Mouse (Mus musculus): ENCODE measurements around the gene Zbtb22.
"Not testable (repeated sequence)": the region's sequence is repeated elsewhere in the genome, so short reads cannot be mapped to it uniquely, and the experiment has no call there.

Zbtb22 gene

DNA sequence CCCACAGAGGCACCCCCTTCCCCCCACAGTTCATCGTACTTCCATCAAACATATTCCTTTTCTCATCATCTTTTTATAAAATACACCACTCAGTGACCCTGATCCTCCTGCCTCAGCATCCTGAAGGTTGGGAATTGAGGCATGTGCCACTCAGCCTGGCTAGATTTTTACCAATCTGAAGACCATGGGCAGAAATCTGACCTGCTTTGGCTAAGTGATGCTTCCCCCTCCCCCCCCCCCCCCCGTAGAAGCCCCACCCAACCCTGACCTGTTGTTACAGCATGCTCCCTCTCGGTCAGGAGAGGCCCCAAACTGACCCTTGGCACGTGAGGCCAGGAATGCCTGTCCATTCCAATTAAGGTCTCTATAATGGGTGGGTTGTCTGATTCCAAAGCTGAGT lies 10.9 kb upstream of the Zbtb22 start, which contains the start of gene Platr17:
Gene Platr17, plus strand, starts transcription at position 301 of the 400 bp plus-strand sequence.
- not testable (repeated sequence) for DNase-seq

DNA sequence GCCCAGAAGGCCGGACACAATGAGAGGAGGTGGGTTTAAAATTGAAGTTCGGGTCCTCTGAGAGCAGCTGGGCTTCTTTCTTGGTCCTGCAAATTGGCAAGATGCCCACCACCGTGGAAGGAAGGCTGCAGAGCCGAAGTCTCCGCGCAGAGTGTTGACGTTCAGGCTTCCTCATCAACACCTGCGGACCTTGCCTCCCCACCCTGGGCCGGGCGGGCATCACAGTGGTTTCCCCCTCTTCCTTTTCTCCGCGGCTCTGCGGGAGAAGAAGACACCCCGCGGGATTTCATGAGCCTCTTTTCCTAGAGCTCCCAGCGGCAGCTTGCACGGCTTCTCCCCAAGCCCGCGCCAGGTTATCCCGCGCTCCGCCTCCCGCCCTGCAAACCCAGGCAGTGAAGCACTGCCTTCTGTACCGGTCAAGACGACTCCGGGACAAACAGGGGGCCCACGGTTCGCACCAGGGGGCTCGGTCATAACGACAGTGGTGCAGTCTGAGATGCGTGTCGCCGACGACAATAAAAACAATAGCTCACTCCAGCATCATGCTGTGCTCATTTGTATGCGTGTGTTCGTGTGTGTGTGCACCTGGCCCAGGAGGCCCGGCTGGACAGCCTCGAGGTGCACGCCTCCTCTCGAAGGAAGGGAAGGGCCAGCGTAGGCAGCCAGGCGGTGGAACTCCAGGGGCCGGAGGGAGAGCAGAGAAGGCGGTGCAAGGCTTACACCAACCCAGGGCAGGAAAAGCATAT lies 7.2 kb upstream of the Zbtb22 start:
- DNase-seq, result peak; percentile 80

DNA sequence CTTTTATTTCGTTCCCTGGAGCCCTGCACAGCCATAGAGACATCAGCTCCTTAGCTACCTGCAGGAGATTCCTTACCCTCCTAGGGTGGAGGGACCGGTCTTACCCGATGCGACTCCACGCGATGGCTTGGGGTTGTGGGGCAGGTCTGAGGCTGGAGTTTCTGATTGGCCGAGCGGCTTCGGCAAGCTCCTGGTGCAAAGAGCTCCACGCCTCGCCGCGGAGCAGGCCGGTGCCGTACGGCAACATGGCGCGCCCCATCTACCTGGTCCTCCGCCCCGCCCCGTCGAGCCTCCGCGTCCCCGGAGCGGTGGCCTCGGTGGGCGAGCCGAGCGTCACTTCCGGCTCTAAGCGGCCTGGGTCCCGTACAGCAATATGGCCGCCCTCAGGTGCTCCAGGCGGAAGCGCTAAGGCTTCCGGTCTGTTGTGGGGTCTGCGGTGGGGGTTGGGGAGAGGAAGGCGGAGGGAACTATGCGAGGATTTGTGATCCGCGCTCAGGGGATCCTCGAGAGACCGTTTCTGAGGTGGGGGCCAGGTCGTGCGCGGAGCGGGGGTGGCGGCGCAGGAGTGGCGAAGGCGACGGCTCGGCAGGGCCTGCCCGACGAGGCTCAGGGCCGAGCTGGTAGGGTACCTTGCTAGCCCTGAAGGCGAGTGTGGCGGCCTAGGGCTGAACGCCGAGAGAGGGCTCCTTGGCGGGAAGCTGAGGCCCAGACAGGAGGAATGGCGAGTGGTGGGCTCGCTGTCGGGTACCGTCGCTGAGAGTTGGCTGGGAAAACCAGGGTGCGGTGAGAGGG lies 6.4 kb upstream of the Zbtb22 start, which contains the start of gene Daxx:
Gene Daxx, plus strand, starts transcription at position 338 of the 792 bp plus-strand sequence.
- peak; percentile 98 for DNase-seq

DNA sequence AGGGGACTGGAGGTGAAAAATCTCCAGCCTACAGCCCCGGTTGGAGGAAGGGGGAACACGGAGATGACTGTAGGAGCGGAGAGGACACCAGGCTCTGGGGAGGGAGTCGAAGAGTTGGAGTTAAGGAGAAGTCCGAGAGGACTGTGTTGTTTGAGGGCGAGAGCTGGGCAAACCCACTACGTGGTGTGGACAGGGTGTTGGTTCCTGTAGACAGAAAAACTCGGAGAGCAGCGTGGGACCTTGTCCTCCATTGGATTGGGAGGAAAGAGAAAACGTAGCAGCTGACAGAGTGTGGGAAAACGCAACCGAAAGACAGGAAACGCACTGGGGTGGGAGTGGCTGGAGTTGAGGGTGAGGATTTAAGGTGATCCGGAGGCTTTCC lies 5.8 kb upstream of the Zbtb22 start:
- DNase-seq, result no peak

DNA sequence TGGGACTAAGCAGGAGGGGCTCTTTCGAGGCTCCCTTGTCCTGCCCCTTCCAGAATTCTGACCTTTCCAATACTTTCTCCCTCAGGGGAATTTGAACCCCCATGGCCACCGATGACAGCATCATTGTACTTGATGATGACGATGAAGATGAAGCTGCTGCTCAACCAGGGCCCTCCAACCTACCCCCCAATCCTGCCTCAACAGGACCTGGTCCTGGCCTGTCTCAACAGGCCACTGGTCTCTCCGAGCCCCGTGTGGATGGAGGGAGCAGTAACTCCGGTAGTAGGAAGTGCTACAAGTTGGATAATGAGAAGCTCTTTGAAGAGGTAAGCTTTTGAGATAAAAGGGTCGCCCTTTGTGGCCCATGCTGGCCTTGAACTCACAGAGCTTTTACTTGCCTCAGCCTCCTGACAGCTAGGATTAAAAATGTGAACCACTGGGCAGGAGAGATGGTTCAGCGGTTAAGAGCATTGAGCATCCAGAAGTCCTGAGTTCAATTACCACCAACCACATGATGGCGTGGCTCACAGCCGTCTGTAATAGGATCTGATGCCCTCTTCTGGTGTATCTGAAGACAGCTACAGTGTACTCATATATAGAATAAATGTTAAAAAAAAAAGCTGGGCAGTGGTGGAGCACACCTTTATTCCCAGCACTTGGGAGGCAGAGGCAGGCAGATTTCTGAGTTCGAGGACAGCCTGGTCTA lies 5.2 kb upstream of the Zbtb22 start:
- DNase-seq, result peak; percentile 66

DNA sequence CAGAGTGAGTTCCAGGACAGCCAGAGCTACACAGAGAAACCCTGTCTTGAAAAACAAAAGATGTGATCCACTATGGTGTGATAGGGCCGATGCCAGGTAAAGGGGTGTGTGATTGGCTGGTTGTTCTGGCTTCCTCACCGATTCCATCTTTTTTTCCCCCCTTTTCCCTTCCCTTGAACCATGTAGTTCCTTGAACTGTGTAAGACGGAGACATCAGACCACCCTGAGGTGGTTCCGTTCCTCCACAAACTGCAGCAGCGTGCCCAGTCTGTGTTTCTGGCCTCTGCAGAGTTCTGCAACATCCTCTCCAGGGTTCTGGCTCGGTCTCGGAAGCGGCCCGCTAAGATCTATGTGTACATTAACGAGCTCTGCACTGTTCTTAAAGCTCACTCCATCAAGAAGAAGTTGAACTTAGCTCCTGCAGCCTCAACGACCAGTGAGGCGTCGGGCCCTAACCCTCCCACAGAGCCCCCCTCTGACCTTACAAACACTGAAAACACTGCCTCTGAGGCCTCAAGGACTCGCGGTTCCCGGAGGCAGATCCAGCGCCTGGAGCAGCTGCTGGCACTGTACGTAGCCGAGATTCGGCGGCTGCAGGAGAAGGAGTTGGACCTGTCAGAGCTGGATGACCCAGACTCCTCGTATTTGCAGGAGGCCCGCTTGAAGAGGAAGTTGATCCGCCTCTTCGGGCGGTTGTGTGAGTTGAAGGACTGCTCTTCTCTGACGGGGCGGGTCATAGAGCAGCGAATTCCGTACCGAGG lies 4.5 kb upstream of the Zbtb22 start:
- peak; percentile 53 for DNase-seq

DNA sequence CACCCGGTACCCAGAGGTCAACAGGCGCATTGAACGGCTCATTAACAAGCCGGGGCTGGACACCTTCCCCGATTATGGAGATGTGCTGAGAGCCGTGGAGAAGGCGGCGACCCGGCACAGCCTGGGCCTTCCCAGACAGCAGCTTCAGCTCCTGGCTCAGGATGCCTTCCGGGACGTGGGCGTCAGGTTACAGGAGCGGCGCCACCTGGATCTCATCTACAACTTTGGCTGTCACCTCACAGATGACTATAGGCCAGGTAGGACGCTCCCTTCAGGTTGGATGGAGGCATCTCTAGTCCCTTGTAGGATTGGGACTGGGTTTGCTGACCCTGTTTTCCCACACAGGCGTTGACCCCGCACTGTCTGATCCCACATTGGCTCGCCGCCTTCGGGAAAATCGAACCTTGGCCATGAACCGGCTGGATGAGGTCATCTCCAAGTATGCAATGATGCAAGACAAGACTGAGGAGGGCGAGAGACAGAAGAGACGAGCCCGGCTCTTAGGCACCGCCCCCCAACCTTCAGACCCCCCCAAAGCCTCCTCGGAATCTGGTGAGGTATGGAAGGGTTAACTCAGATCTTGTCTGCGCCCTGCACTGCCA lies 3.8 kb upstream of the Zbtb22 start:
- peak; percentile 57 for DNase-seq

DNA sequence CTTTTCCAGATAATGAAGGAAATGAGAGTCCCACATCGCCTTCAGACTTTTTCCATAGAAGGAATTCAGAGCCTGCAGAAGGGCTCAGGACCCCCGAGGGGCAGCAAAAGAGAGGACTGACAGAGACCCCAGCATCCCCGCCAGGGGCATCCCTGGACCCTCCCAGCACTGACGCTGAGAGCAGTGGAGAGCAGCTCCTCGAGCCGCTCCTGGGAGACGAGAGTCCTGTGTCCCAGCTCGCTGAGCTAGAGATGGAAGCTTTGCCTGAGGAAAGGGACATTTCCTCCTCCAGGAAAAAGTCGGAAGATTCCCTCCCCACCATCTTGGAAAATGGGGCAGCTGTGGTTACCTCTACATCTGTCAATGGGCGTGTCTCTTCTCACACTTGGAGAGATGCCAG lies 2.4 kb upstream of the Zbtb22 start:
- peak; percentile 46 for DNase-seq

DNA sequence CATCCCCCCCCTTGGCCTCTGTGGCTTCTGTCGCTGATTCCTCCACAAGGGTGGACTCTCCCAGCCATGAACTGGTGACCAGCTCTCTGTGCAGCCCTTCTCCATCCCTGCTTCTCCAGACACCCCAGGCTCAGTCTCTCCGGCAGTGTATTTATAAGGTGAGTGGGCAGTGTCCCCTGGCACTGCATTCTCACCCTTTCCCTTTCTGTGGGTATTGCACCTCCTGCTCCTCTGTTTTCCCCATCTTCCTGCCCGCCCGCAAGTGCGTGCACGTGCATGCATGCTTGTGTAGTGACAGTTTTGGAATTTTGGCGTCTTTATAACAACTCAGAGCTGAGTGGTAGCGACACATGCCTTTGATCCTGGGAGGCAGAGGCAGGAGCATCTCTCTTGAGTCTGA lies 1.8 kb upstream of the Zbtb22 start:
- DNase-seq, result peak; percentile 55

DNA sequence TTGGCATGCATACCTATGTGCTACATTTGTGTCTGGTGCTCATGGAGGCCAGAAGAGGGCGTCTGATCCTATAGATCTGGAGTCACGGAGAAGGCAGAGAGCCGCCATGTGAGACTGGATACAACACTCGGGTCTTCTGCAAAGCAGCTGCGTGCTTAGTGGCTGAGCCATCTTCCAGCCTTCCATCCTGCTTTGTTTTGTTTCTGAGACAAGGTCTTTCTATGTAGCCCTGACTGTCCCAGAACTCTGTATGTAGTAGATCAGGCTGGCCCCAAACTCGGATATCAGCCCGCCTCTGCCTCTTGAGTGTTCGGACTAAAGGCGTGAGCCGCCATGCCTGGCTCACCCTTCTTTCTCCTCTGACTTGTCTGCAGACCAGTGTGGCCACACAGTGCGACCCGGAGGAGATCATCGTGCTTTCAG lies 724 bp upstream of the Zbtb22 start:
- peak; percentile 68 for DNase-seq

DNA sequence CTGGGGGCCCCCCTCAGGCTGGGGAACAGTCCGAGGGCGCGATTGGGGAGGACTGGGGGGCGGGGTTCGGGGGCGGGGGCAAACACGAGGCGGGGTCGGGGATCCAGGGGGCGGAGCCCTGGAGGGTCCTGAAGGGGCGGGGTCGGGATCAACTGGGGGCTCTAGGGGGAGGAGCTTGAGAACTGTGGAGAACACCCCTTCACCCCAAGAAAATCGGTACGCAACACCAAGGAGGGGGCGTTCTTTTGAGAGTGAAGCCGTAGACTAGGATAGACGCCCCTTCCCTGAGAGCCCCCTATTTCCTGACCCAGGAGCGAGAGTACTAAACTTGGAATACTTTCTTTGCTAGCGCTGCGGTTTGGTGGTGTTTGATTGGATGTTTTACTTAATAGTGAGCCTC lies 590 bp downstream of the Zbtb22 start:
- DNase-seq, result peak; percentile 79

DNA sequence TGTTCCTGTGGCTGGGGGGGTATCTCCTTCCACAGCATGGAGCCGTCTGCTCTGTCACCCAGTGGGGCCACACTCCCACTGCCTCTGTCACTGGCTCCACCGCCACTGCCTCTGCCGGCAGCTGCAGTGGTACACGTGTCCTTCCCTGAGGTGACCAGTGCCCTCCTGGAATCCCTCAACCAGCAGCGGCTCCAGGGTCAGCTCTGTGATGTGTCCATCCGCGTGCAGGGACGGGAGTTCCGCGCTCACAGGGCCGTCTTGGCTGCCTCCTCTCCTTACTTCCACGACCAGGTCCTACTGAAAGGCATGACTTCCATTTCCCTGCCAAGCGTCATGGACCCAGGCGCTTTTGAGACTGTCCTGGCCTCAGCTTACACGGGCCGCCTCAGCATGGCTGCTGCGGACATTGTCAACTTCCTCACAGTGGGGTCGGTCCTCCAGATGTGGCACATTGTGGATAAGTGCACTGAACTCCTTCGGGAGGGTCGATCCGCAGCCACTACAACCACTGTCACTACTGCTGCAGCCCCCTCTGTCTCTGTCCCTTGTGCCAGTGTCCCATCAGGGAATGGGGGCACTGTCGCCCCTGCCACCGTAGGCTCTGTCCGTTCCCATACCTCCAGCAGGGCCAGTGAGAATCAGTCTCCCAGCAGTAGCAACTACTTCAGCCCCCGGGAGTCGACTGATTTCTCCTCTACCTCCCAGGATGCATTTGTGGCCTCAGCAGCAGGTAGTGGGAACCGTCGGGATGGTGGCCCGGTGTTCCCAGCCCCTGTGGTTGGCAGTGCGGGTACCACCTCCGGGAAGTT lies 1.3 kb downstream of the Zbtb22 start:
- DNase-seq, result peak; percentile 66

DNA sequence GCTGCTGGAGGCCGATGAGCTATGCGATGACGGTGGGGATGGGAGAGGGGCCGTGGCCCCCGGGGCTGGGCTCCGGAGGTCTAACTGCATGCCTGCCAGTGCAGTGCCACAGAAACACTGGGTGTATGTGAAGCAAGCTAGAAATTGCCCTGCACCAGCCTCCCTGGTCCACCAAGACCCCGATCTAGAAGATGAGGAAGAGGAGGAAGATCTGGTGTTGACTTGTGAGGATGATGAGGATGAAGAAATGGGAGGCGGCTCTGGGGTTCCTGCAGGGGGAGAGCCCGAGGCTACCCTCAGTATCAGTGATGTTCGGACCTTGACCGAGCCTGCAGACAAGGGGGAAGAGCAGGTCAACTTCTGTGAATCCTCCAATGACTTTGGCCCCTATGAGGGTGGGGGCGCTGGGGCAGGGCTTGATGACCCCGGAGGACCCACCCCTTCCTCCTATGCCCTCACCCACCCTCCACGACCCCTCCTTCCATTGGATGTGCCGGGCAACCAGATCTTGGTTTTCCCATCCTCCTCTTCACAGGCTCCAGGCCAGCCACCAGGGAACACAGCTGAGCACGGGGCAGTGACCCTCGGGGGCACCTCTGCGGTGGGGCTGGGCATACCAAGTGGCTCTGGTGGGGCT lies 2.1 kb downstream of the Zbtb22 start:
- DNase-seq, result peak; percentile 64

DNA sequence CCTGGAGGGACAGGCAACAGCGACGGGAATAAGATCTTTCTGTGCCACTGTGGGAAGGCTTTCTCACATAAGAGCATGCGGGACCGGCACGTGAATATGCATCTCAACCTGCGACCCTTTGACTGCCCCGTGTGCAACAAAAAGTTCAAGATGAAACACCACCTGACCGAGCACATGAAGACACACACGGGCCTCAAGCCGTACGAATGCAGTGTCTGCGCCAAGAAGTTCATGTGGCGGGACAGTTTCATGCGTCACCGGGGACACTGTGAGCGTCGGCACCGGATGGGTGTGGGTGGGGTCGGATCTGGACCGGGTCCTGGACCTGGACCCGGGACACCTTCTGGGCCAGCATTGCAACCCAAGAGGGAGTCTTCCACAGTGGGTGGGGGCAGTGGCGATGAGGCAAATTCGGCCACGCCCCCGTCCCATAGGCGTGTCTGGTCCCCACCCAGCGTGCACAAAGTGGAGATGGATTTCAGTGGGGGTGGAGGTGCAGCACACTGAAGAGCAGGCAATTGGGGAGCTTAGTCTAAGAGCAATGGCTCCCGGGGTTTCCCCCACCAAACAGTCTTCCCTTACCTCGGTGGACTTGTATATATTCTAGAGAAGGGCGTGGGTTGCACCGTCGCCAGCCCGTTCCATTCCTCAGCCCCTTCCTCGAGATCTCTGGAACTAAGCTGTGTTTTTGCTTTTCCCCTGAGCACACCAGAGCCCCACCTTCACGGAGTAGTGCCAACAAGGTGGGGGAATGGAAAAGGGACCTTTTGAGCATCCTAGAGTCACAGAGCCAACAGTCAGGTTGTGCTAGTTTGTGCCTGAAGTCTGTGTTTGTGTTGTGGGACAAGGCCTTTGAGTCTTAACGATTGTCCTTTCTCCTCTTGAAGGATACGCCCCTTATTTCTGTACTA lies 2.8 kb downstream of the Zbtb22 start:
- peak; percentile 65 for DNase-seq

DNA sequence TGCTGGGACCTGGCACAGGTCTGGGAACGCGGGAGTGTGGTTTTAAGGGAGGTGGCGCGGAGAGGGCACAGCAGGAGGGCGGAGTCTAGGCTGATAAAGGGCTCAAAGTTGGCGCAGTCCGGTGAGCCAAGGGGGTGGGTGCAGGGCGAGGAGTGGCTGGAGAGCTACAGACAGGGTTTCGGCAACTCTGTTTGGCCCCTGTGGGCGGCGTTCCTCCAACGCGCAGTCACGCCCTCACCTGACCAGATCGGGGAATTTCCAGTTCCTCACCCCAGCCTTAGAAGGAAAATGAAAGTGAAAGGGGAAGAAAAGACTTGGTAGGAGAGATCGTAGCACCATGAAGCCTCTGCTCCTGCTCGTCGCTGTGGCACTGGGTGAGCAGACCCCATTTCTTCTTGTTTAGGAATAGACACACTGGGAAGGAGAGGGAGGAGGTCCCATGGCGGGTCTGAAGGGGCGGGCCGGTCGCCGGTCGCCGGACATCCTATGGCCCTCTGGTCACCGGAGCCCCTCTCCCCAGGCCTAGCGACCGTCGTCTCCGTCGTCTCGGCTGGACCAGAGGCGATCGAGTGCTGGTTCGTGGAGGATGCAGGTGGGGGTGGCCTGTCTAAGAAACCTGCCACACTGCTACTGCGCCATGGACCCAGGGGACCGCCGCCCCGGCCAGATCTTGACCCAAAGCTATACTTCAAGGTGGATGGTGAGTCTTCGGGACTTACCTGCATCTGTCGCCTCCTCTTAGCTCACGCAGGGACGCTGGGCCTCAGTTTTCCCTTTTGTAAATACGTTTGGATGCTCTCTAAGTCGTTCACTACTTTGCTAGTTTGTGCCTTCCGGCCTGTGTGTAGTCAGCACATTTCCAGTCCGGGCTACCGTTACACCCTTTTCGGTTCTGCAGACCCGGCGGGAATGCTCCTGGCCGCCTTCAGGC lies 3.9 kb downstream of the Zbtb22 start:
- peak; percentile 80 for DNase-seq

DNA sequence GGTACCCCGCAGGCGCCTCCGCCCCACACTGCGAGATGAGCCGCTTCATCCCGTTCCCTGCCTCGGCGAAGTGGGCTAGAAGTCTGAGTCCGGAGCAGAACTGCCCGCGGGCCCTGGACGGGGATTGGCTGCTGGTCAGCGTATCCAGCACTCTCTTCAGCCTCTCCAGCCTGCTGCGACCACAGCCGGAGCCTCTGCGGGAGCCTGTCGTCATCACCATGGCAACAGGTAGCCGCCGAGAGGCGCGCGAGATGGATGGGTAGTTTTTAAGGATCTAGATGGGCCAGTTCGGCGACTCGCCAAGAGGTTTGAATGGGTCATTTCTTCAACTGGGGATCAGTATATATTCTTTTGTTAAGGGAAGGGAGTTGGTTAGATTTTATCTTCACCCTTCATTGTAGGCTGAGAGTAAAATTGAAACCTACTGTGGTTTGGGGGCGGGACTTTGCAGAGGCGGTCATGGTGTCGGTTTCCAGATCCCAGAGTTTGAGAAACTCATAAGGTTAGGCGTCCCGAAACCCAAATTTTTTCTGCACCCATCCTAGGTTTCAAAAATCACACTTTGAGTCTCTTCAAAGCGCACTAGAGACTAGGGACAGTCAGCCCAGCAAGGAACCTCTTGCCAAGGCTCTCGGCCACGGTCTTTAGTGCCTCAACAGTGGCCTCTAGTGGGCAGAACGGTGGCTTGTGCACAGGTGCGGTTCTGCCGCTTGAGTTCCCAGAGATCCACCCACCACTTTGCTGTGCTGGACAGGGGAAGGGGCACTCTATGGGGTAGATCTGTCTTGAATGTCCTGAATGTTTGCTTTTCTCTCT lies 4.8 kb downstream of the Zbtb22 start:
- peak; percentile 90 for DNase-seq

DNA sequence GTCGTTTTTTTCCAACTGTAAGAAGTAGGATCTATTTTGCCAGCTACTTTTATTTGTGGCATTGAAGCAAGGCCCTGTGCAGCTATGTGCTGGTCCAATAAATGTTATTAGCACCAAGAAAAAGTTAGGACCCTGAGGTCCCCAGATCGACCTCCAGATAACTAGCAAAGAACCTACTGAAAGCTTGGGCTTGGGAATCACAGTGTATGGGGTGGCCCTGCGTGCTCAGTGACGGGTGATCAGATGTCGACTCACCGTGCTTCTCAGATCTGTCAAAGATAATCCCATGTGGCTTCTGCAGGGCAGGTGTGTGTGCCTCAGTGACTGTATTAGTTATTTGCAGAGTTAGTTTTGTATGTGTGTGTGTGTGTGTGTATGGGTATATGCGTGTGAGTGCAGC lies 5.7 kb downstream of the Zbtb22 start:
- DNase-seq, result peak; percentile 39
